Mouse (Mus musculus) stomach, embryonic 14.5 days (tissue): ENCODE measurements around the gene Col4a5. TPM values are rescaled to one million over a fixed set of nuclear protein-coding genes. Genes with fewer than 3 reads are reported as not detected.

Experiments used
- ATAC-seq: fragments of 200-750 bp; cut with Nextera tagmentation; 2 replicates; pipeline ENCODE4 v1.8.0; 2017; ENCODE audit warnings: low read depth, moderate TSS enrichment; ENCODE audit not compliant: insufficient number of reproducible peaks, insufficient read depth, low FRiP score
- H3K27ac ChIP-seq: fragments of 300-500 bp; sonication (generic); 2 replicates; pipeline ENCODE4 v1.5.1; 2014; ENCODE audit warnings: mild to moderate bottlenecking, low read length, moderate library complexity, mixed read lengths
- H3K27me3 ChIP-seq: fragments of 300-500 bp; sonication (generic); 2 replicates; pipeline ENCODE4 v1.6.1; 2014; ENCODE audit warnings: low read length, control low read depth, mixed read lengths; ENCODE audit not compliant: control insufficient read depth, insufficient read depth
- H3K36me3 ChIP-seq: fragments of 300-500 bp; sonication (generic); 2 replicates; pipeline ENCODE4 v1.6.1; 2014; ENCODE audit warnings: mild to moderate bottlenecking, control low read depth, low read length, moderate library complexity, mixed read lengths; ENCODE audit not compliant: control insufficient read depth, insufficient read depth
- H3K4me1 ChIP-seq: fragments of 300-500 bp; sonication (generic); 2 replicates; pipeline ENCODE4 v1.6.1; 2014; ENCODE audit warnings: low read length, control low read depth, mixed read lengths; ENCODE audit not compliant: control insufficient read depth, insufficient read depth
- H3K4me2 ChIP-seq: fragments of 300-500 bp; sonication (generic); replicated peaks from 2 replicates; pipeline ENCODE4 v1.6.1; 2014; ENCODE audit warnings: low read depth, low read length, control low read depth
- H3K4me3 ChIP-seq: fragments of 300-500 bp; sonication (generic); 2 replicates; pipeline ENCODE4 v1.5.1; 2014; ENCODE audit warnings: low read depth, low read length, control low read depth
- H3K9ac ChIP-seq: fragments of 300-500 bp; sonication (generic); replicated peaks from 2 replicates; pipeline ENCODE4 v1.6.1; 2014; ENCODE audit warnings: low read depth, mild to moderate bottlenecking, control low read depth, low read length, moderate library complexity, mixed read lengths
- H3K9me3 ChIP-seq: fragments of 300-500 bp; sonication (generic); 2 replicates; pipeline ENCODE4 v1.6.1; 2016; ENCODE audit warnings: low read depth, low read length, control low read depth; ENCODE audit not compliant: control insufficient read depth
- WGBS: fragments of 180-500 bp; shearing (Covaris S2); extraction: QIAGEN DNeasy Blood & Tissue Kit; methylation state at CpG from one replicate; pipeline ENCODE4 v1.1.7; 2014; 5-methylcytosine and 5-hydroxymethylcytosine counted together
- polyA plus RNA-seq: library from polyadenylated mRNA; unstranded; fragments of >200 nt; fragmentation: Nextera tagmentation; extraction: Ambion mirVana; gene quantifications from 2 replicates; pipeline ENCODE4 v1.2.1, GENCODE M21; 2014

Gene Col4a5
- 41.9 and 42.9 TPM in 2 replicates for polyA plus RNA-seq

- no peaks in the 10 kb centered on the region for H3K4me1 ChIP-seq
- H3K27me3 ChIP-seq = no peaks in the 10 kb centered on the region
- peak within 1 kb of the TSS; percentile 41 for H3K4me2 ChIP-seq
- 16% methylated on average over 13 of the region's 13 CpGs for WGBS
- peak; percentile 91 for ATAC-seq
- peak within 1 kb of the TSS; percentile 15; the same call in 1 of the 2 replicates for H3K9ac ChIP-seq
- H3K4me3 ChIP-seq = peak within 1 kb of the TSS; percentile 37
- H3K27ac ChIP-seq = peak within 1 kb of the TSS; percentile 40; the same call in 1 of the 2 replicates
- no peaks in the 10 kb centered on the region for H3K36me3 ChIP-seq
- no peaks in the 10 kb centered on the region for H3K9me3 ChIP-seq
Observed at GRCm38 (mm10) chrX:141475110-141475509, at the start of gene Col4a5. Gene Col4a5, plus strand, starts transcription at chrX:141475385.

- no peaks in the 10 kb centered on the region for H3K9me3 ChIP-seq
- WGBS = 77% methylated on average over 6 of the region's 6 CpGs
- H3K9ac ChIP-seq = no peak overlapping the region
- H3K4me1 ChIP-seq = no peaks in the 10 kb centered on the region
- no peak overlapping the region for H3K4me3 ChIP-seq
- H3K36me3 ChIP-seq = no peaks in the 10 kb centered on the region
- no peaks in the 10 kb centered on the region for H3K27me3 ChIP-seq
- no peak overlapping the region for H3K27ac ChIP-seq
- ATAC-seq = no peak
- H3K4me2 ChIP-seq = no peak overlapping the region
Observed at GRCm38 (mm10) chrX:141436780-141437179, 38.4 kb upstream of the Col4a5 start.

- Histone ChIP-seq H3K36me3 (no peaks in the 10 kb centered on the region), H3K9me3 (no peaks in the 10 kb centered on the region), H3K4me3 (no peak overlapping the region), H3K9ac (no peak overlapping the region), H3K27ac (no peak overlapping the region), H3K4me1 (no peaks in the 10 kb centered on the region), H3K27me3 (no peaks in the 10 kb centered on the region), H3K4me2 (no peak overlapping the region)
- no peak for ATAC-seq
- WGBS = 41% methylated on average over 2 of the region's 2 CpGs
Observed at GRCm38 (mm10) chrX:141439423-141439822, 35.8 kb upstream of the Col4a5 start.

DNA sequence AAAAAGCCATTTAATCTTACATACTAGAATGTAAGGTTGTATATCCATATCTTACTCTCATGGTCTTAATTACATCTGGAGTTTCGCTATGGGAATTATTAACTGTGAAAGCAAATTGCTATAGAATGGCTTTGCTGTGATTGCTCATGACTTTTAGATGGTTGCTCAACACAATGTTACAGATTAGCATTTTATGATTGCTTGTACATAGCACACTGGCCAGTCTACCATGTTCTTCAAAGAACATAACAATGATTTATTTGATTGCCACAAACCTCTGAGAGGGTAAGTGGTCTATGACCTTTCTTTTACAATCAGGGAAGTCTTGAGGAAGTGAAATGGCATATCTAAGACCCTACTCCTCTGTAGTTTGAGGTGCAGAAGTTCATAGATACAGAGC, 27.2 kb upstream of the Col4a5 start:
- Histone ChIP-seq H3K4me3 (no peak overlapping the region), H3K36me3 (no peaks in the 10 kb centered on the region), H3K4me1 (no peaks in the 10 kb centered on the region), H3K27me3 (no peaks in the 10 kb centered on the region), H3K9me3 (no peaks in the 10 kb centered on the region), H3K27ac (no peak overlapping the region), H3K9ac (no peak overlapping the region), H3K4me2 (no peak overlapping the region)
- no peak for ATAC-seq
- WGBS = 64% methylated on average over 1 of the region's 1 CpGs

GRCm38 (mm10) chrX:141473470-141474302, 1.5 kb upstream of the Col4a5 start, which contains the start of gene Col4a6:
Gene Col4a6, minus strand, starts transcription at chrX:141474076.
- peak; percentile 61; the same call in 1 of the 2 replicates for ATAC-seq
- H3K9me3 ChIP-seq = no peaks in the 10 kb centered on the region
- no peak within 1 kb of the TSS for H3K9ac ChIP-seq
- no peak within 1 kb of the TSS for H3K27ac ChIP-seq
- no peaks in the 10 kb centered on the region for H3K4me1 ChIP-seq
- H3K36me3 ChIP-seq = no peaks in the 10 kb centered on the region
- 17% methylated on average over 16 of the region's 16 CpGs for WGBS
- H3K4me2 ChIP-seq = peak within 1 kb of the TSS; percentile 42
- no peaks in the 10 kb centered on the region for H3K27me3 ChIP-seq
- peak within 1 kb of the TSS; percentile 37 for H3K4me3 ChIP-seq

DNA sequence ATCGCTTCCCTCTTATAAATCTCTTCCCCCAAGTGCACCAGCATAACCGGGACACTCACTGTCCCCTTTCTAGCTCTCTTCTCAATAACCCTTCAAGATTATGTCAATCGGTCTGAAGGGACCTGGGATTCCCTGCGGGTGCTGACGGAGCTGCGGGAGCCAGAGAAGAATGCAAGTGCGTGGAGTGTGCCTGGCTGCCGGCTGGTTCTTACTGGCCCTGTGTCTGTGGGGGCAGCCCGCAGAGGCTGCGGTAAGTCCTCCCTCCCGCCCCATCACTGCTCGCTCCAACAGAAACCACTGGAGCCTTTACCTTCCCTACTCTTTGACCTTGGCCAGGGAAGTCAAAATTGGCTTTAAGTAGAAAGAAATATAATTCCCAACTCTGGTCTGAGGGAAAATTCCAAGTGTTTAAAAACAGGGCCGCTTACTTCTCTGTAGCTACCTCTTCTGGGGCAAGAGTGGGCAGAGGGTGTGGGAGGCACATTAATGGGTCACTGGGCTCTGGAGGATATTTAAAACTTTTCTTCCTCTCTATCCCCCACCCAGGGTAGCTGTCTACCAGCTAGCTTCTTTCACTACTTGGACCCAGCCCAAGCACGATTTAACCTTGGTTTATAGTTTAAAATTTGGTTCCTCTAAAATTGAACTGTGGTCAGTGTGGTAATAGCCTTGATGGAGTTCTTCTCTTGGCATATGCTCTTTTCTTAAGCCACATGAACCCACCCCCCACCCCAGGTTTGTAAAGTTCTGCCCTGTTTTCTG, 562 bp downstream of the Col4a5 start:
- H3K9ac ChIP-seq = peak overlapping the region; percentile 15; the same call in 1 of the 2 replicates
- H3K4me1 ChIP-seq = no peaks in the 10 kb centered on the region
- peak; percentile 71; the same call in 1 of the 2 replicates for ATAC-seq
- peak overlapping the region; percentile 41 for H3K4me2 ChIP-seq
- H3K27me3 ChIP-seq = no peaks in the 10 kb centered on the region
- H3K4me3 ChIP-seq = peak overlapping the region; percentile 37
- H3K36me3 ChIP-seq = no peaks in the 10 kb centered on the region
- 15% methylated on average over 14 of the region's 14 CpGs for WGBS
- H3K27ac ChIP-seq = peak overlapping the region; percentile 40; the same call in 1 of the 2 replicates
- H3K9me3 ChIP-seq = no peaks in the 10 kb centered on the region

DNA sequence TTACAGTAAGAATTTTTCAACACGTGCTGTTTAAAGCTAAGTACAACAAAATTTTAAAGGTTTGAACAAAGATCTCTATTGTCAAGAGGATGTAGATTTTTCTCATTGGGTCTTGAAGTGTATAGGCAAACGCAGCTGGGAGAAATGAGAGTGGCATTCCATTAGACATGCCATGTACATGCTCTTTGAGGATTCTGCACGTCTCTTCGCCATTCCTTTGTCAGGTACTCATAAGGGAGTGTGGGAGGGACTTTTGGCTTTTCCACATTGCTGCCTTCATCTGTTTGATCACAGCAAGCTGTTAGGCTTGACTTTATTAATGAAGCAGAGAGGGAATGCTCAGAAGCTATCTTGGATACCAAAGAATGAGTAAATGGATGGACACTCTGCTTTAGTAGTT, 19.4 kb downstream of the Col4a5 start:
- Histone ChIP-seq H3K4me3 (no peak overlapping the region), H3K36me3 (no peaks in the 10 kb centered on the region), H3K9me3 (no peaks in the 10 kb centered on the region), H3K4me2 (no peak overlapping the region), H3K4me1 (no peaks in the 10 kb centered on the region), H3K27me3 (no peaks in the 10 kb centered on the region), H3K9ac (no peak overlapping the region), H3K27ac (no peak overlapping the region)
- no peak for ATAC-seq
- 70% methylated on average over 4 of the region's 4 CpGs for WGBS

DNA sequence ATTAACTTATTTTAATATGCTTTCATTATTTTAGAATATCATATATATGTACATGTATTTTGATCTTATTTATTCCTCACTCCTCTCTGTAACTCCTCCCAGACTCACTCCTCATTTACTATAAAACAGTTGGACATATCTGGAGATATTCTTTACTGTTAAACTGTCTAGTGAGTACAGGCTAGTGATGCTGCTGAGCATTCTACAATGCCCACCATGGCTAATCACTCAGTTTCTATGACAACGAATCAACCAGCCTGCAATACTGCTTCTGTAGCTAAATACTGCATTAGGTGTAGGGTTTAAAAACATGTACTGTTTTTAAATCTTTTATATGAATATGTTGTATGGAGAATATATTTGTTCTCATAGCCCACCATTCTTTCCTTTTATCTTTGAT, 27.9 kb downstream of the Col4a5 start:
- WGBS = 88% methylated on average over 1 of the region's 1 CpGs
- no peaks in the 10 kb centered on the region for H3K27me3 ChIP-seq
- no peak overlapping the region for H3K27ac ChIP-seq
- H3K9ac ChIP-seq = no peak overlapping the region
- no peak overlapping the region for H3K4me3 ChIP-seq
- ATAC-seq = no peak
- H3K4me2 ChIP-seq = no peak overlapping the region
- no peaks in the 10 kb centered on the region for H3K9me3 ChIP-seq
- no peaks in the 10 kb centered on the region for H3K4me1 ChIP-seq
- H3K36me3 ChIP-seq = no peaks in the 10 kb centered on the region
